Mouse (Mus musculus) heart, adult 2 months (tissue): Measurements from ENCODE around the gene Cbl. TPM values are rescaled to one million over a fixed set of nuclear protein-coding genes. Genes with fewer than 3 reads are reported as not detected.
"Not testable (repeated sequence)": the region's sequence is repeated elsewhere in the genome, so short reads cannot be mapped to it uniquely, and the experiment has no call there.

Experiments used
- DNase-seq, 2 experiments: peaks; one replicate each; pipeline ENCODE4 v3.0.0; 2021
- H3K27ac ChIP-seq: fragments of 200-600 bp; 2 replicates; pipeline ENCODE4 v1.8.1; 2022
- H3K27me3 ChIP-seq: fragments of 200-500 bp; 2 replicates; pipeline ENCODE4 v1.6.1; 2012; ENCODE audit warnings: mild to moderate bottlenecking, low read length, inconsistent platforms, mixed read lengths; ENCODE audit not compliant: control insufficient read depth, insufficient read depth
- H3K36me3 ChIP-seq: fragments of 200-500 bp; 2 replicates; pipeline ENCODE4 v1.6.1; 2012; ENCODE audit warnings: low read length, inconsistent platforms; ENCODE audit not compliant: control insufficient read depth, insufficient read depth
- H3K4me1 ChIP-seq: fragments of 200-500 bp; 2 replicates; pipeline ENCODE4 v1.6.1; 2011; ENCODE audit warnings: low read length; ENCODE audit not compliant: control insufficient read depth, insufficient read depth
- H3K4me3 ChIP-seq: fragments of 200-600 bp; 2 replicates; pipeline ENCODE4 v1.8.1; 2022
- H3K79me2 ChIP-seq: fragments of 200-500 bp; replicated peaks from 2 replicates; pipeline ENCODE4 v1.6.1; 2012; ENCODE audit warnings: mild to moderate bottlenecking, inconsistent platforms, low read length, moderate library complexity, mixed read lengths; ENCODE audit not compliant: control insufficient read depth, insufficient read depth
- H3K9ac ChIP-seq: fragments of 200-500 bp; 2 replicates; pipeline ENCODE4 v1.6.1; 2012; ENCODE audit warnings: low read depth, mild to moderate bottlenecking, control low read depth, inconsistent platforms, low read length, mixed read lengths
- CTCF ChIP-seq: fragments of 200-600 bp; IDR thresholded peaks from 2 replicates; pipeline ENCODE4 v1.8.1; 2022; ENCODE audit warnings: antibody characterized with exemption, mild to moderate bottlenecking, moderate library complexity
- EP300 ChIP-seq: fragments of 200-500 bp; IDR thresholded peaks from 2 replicates; pipeline ENCODE4 v1.6.1; 2011; ENCODE audit warnings: low read depth, low read length, control low read depth; ENCODE audit not compliant: insufficient read depth
- POLR2A ChIP-seq: fragments of 200-500 bp; IDR thresholded peaks from 2 replicates; pipeline ENCODE4 v1.6.1; 2011; ENCODE audit warnings: mild to moderate bottlenecking, low read depth, low read length, control low read depth; ENCODE audit not compliant: insufficient read depth
- WGBS: fragments of 180-500 bp; shearing (Covaris S2); methylation state at CpG from one replicate; pipeline ENCODE4 v1.1.7; 2018; 5-methylcytosine and 5-hydroxymethylcytosine counted together
- intact Hi-C: fragments of 180-260 bp; cut with DNase I; formaldehyde crosslinking; loops from one replicate; pipeline ENCODE4 v1.15.1; 2025
- polyA plus RNA-seq: library from polyadenylated mRNA; depleted of rRNA; stranded (reverse); fragments of >200 nt; gene quantifications from 2 replicates; pipeline ENCODE4 v1.2.3, GENCODE M21; 2012
- total RNA-seq, 2 experiments: library from RNA; stranded (reverse); gene quantifications; 2 replicates each; pipeline ENCODE4 v1.2.3; 2021

The Cbl gene
- total and polyA plus RNA-seq, 3 experiments, result 5.0 to 18.7 (median 17.8) TPM

DNA sequence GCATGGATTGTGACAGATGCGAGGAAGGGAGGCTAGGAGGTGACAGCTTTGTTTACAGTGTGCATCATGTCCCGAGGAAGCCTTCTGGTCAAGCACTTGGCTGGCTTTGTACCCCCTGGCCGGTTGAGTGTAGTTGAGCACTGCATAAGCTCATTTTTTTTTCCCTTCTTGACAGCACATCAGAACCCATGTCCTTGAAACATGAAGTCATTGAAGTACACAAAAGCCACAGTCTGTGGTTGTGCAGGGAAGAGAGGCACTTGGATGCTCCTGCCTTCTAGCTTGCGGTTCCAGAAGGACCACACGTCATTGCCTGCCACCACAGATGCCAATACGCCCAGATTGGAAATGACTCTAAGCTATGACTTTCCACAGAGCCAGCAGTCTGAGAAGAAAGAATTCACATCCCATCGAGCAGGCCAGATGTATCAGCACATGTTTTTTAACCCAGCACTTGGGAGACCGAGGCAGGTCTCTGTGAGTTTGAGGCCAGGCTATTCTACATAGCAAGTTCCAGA lies 113.8 kb downstream of the Cbl start:
- WGBS, result 74% methylated on average over 8 of the region's 8 CpGs

GRCm38 (mm10) chr9:44119011-44119410 lies 114.8 kb downstream of the Cbl start:
- DNase-seq, result no peak
- TF ChIP-seq CTCF (peak; percentile 75), POLR2A (no peak)
- Histone ChIP-seq H3K27ac (no peak overlapping the region), H3K4me1 (no peaks in the 10 kb centered on the region), H3K36me3 (no peaks in the 10 kb centered on the region), H3K79me2 (no peaks in the 10 kb centered on the region), H3K27me3 (no peaks in the 10 kb centered on the region), H3K9ac (no peak overlapping the region), H3K4me3 (no peak overlapping the region)
- WGBS, result 59% methylated on average over 5 of the region's 5 CpGs
- intact Hi-C loops, result no loop called here

More for the DNA sequence above, 113.8 kb downstream of the Cbl start:
- Histone ChIP-seq H3K36me3 (no peaks in the 10 kb centered on the region), H3K9ac (no peak overlapping the region), H3K4me1 (no peaks in the 10 kb centered on the region), H3K27ac (no peak overlapping the region), H3K27me3 (no peaks in the 10 kb centered on the region), H3K79me2 (no peaks in the 10 kb centered on the region), H3K4me3 (no peak overlapping the region)
- no peak for TF ChIP-seq EP300
- no peak for TF ChIP-seq POLR2A
- no peak for TF ChIP-seq CTCF
- DNase-seq, result no peak
- intact Hi-C loops, result no loop called here

DNA sequence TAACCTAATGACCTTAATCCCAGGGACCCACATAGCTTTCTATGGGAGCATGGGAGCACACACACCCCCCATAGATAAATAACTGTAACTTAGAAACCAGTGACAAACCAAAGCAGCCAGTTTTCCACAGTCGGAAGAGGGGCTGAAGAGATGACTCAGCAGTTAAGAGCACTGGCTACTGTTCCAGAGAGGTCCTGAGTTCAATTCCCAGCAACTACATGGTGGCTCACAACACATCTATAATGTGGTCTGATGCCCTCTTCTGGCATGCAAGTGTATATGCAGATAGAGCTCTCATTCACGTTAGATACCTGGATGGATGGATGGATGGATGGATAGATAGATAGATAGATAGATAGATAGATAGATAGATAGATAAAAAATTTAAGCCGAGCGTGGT lies 117.7 kb downstream of the Cbl start:
- no peak overlapping the region for H3K4me3 ChIP-seq
- H3K27ac ChIP-seq, result no peak overlapping the region
- peaks cover 1% of the 10 kb centered on the region for H3K4me1 ChIP-seq
- 92% methylated on average over 4 of the region's 4 CpGs for WGBS
- H3K27me3 ChIP-seq, result no peaks in the 10 kb centered on the region
- TF ChIP-seq CTCF (peak; percentile 30), EP300 (no peak), POLR2A (no peak)
- intact Hi-C loops, result no loop called here
- no peak for DNase-seq
- no peak overlapping the region for H3K9ac ChIP-seq
- H3K79me2 ChIP-seq, result no peaks in the 10 kb centered on the region
- H3K36me3 ChIP-seq, result no peaks in the 10 kb centered on the region

- H3K9ac ChIP-seq, result no peak overlapping the region
- no peak overlapping the region for H3K27ac ChIP-seq
- no peak for DNase-seq
- 84% methylated on average over 9 of the region's 9 CpGs for WGBS
- H3K27me3 ChIP-seq, result no peaks in the 10 kb centered on the region
- H3K4me3 ChIP-seq, result no peak overlapping the region
- H3K79me2 ChIP-seq, result no peaks in the 10 kb centered on the region
- TF ChIP-seq CTCF (no peak), EP300 (no peak), POLR2A (no peak)
- intact Hi-C loops, result no loop called here
- peaks cover 1% of the 10 kb centered on the region for H3K4me1 ChIP-seq
- H3K36me3 ChIP-seq, result no peaks in the 10 kb centered on the region
These were observed 118.2 kb downstream of the Cbl start for GRCm38 (mm10) chr9:44115599-44115998.

DNA sequence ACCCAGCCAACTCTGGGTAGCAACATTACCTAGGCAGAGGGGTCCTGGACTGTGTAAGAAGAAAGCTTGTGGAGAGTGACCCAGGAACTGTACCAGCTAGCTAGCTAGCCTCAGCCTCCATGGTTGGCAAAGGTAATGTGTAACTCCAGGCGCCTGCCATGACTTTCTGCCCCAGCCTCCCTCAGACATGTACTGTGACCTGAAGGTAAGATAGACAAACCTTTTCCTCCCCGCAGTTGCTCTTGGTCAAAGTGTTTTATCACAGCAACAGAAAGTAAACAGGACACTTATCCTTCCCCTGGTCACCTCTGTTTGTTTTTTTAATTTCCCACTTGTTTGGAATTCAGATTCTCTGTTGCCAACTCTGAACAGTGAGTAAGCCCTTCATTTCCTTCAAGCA lies 119.4 kb downstream of the Cbl start:
- no peaks in the 10 kb centered on the region for H3K27me3 ChIP-seq
- no peak overlapping the region for H3K4me3 ChIP-seq
- intact Hi-C loops, result no loop called here
- WGBS, result 73% methylated on average over 2 of the region's 2 CpGs
- DNase-seq, result no peak
- H3K4me1 ChIP-seq, result peaks cover 4% of the 10 kb centered on the region
- TF ChIP-seq POLR2A (no peak), CTCF (no peak), EP300 (no peak)
- no peaks in the 10 kb centered on the region; the same call in 1 of the 2 replicates for H3K36me3 ChIP-seq
- H3K79me2 ChIP-seq, result no peaks in the 10 kb centered on the region
- H3K9ac ChIP-seq, result no peak overlapping the region
- no peak overlapping the region for H3K27ac ChIP-seq

DNA sequence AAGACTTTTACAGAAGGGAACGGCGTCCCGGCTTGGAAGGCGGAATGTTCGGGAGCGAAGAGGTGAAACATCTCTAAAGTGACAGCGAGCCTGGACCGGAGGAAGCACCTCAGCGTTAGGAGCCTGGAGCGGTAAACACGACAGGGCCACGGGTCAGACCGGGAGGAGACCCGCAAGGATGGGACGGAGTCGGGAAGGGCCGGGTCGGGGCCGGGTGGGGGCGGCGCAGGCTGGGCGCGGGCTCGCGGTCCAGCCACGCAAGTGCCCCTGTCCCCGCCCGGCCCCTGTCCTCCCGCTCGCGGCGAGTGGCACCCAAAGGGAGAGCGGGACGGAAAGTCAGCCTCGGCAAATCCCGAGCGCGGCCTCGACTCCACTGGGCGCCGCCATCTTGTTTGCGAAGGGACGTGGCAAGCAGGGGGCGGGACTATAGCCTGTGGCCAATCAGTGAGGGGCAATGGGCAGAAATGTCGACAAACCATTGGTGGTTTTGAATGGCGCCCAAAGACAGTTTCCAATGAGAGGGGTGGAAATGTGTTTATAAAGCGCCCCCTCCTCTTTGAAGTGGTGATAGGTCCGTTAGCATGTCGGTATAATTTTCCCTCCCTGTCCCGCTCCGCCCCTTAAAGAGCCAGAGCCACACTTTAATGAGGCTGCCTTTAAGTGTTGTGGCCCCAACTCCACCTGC lies 120.6 kb downstream of the Cbl start, which contains the start of the genes Gm49380 and Rnf26:
Gm49380 (minus strand) TSS at position 396 of the 685 bp plus-strand sequence.
Rnf26 (minus strand) TSS at position 413 of the 685 bp plus-strand sequence.
- WGBS, result 1% methylated on average over 49 of the region's 51 CpGs
- peak; percentile 94 to 96 for DNase-seq
- peaks cover 3% of the 10 kb centered on the region; the same call in 1 of the 2 replicates for H3K36me3 ChIP-seq
- H3K4me3 ChIP-seq, result peak within 1 kb of the TSS; percentile 62
- H3K27ac ChIP-seq, result peak within 1 kb of the TSS; percentile 69; the same call in 1 of the 2 replicates
- no peaks in the 10 kb centered on the region for H3K27me3 ChIP-seq
- peak within 1 kb of the TSS; percentile 92 for H3K9ac ChIP-seq
- TF ChIP-seq POLR2A (peak; percentile 65), CTCF (no peak), EP300 (peak; percentile 52; the same call in 1 of the 2 replicates)
- H3K4me1 ChIP-seq, result peaks cover 9% of the 10 kb centered on the region
- intact Hi-C loops, result no loop called here
- no peaks in the 10 kb centered on the region; the same call in 1 of the 2 replicates for H3K79me2 ChIP-seq

DNA sequence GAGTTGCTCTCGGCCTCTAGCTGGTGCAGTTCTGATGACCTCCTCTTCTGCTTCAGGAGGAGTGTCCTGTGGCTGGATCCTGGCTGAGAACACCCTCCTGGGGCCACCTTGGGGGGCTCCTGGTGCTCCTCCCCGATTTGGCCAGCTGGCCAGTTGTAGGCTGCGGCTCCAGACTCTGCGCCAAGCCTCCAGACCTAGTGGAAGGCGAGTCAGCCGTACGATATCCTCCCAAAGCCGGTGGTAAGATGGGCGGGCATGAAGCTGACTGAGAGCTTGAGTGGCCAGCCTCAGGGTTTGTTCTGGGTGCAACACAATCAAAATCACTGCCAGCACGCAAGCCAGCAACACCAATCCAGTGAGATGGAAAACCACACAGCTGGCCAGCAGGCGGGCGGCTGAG lies 121.9 kb downstream of the Cbl start:
- H3K9ac ChIP-seq, H3K4me3 ChIP-seq, H3K79me2 ChIP-seq, H3K27ac ChIP-seq, intact Hi-C loops, H3K27me3 ChIP-seq, H3K36me3 ChIP-seq, H3K4me1 ChIP-seq: not testable (repeated sequence)
- WGBS, result 40% methylated on average over 10 of the region's 12 CpGs
- peak in 1 of 2 experiments; percentile 16 for DNase-seq
